Mouse (Mus musculus) forelimb bud, embryonic 11.5 days (tissue): Measurements from ENCODE around the gene Fancd2os.
A peak's percentile ranks its signal among the peaks of the same experiment; 100 is the strongest.

Source experiments
- DNase-seq: peaks from one replicate; pipeline ENCODE4 v3.0.0-alpha.2; 2012; ENCODE audit warnings: low read depth, low spot score

Fancd2os gene

GRCm38 (mm10) chr6:113605224-113605545 lies 4.7 kb upstream of the Fancd2os start:
- no peak for DNase-seq

DNA sequence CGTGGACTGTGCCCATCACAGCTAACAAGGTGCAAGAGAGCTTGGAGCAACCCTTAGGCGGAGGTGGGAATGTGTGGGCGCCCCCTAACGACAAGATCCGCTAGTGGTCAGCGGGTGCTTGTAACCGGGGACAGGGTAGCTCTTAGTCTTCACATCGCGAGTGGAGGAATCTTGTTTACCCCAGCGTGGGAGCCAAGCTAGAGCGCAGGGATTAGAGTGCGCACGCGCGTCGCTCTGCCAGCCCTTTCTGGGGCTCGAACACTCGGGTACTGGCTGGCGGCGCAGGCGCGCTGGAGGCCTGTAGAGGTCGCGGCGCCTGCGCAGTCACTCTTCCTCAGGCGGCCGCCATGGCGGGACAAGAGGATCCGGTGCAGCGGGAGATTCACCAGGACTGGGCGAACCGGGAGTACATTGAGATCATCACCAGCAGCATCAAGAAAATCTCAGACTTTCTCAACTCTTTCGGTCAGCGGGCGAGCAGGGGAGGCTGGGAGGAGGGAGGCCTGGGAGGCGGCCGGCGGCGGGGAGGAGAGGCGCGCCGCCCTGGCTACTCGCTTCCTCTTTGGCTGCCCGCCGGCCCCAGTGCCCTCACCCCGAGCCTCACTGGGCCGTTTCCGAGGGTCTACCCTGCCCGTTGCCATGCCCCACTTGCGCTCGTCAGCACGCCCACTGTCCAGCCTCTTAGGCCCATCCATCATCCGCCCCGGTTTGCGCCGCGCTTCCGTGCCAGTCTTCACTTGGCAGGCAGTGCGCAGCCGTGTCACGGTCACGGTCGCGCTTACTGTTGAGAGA lies 4.1 kb upstream of the Fancd2os start, which contains the start of gene Brk1:
Gene Brk1 (plus strand): TSS at position 341 of the 792 bp plus-strand sequence.
- DNase-seq = peak; percentile 88

GRCm38 (mm10) chr6:113603993-113604392 lies 3.5 kb upstream of the Fancd2os start:
- peak; percentile 4 for DNase-seq

- no peak for DNase-seq
Measured at GRCm38 (mm10) chr6:113602821-113603220, 2.3 kb upstream of the Fancd2os start.

- DNase-seq = no peak
Measured at GRCm38 (mm10) chr6:113599833-113600232, 682 bp downstream of the Fancd2os start.

- DNase-seq = no peak
Measured at GRCm38 (mm10) chr6:113597945-113598344, 2.6 kb downstream of the Fancd2os start.

DNA sequence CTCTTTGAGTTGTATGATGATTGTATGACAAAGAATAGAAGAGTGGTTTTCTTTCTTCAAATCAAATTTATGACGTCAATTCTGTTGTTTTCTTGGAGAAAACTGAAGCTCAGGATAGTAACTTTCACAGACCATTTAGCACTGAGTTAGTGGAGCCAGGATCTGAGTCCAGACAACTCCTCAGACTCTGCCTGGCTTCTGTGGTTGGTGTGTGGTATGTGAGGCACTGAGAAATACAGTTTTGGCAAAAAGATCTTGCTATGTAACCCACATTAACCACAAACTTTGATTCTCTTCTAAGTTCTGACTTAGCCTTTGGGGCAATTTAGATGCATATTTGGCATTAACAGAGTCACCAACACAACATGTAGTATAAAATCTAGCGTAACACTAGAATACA lies 7.9 kb downstream of the Fancd2os start:
- DNase-seq = no peak

DNA sequence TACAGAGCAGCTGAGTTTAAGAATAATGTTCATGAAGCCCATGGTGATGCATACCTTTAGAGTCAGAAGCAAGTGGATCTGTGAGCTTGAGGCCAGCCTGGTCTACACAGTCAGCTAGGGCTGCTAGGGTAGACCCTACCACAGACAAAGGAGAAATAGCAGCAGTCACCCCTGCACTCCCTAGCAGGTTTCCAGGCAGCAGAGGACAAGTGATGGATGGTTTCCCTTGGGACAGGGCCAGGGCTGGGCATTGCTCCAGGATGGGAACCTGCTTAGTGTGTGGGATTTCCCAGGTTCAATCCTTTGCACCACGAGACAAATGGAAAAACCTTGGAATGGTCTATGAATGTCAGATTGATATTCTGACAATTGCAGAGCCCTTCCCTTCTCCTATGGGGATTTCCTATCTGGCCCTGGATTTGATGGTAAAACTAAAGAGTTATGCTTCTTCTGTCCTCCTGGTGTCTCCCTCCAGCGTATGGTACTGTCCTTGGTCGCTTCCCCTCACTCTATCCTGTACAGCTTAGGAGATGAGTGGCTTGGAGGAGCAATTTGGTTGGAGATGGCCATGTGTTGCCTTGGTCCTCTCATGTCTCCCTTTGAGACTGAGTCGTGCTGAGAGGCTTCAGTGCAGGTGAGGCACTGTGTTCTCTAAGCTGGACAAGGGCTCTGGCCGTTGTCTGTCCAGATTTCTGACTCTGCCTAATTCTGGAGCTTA lies 13.9 kb downstream of the Fancd2os start:
- no peak for DNase-seq

GRCm38 (mm10) chr6:113585065-113585464 lies 15.4 kb downstream of the Fancd2os start:
- no peak for DNase-seq

DNA sequence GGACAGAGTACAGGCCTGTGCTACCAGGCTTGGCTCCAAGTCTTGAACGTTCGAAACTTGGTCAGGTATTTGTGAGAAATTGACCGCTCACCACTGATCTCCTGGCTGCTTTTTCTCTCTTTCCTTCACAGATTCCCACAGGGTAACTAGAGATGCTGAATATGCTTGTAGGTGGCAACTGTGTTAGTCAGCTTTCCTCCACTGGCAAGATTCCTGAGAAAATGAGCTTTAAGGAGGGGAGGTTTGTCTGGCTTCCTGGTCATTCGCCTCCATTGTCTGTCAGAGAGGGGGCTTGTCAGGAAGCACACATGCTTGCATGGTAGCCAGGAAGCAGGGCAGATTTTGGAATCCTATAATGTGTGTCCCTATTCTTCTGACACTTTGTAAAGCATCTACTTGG lies 17.5 kb downstream of the Fancd2os start:
- no peak for DNase-seq

DNA sequence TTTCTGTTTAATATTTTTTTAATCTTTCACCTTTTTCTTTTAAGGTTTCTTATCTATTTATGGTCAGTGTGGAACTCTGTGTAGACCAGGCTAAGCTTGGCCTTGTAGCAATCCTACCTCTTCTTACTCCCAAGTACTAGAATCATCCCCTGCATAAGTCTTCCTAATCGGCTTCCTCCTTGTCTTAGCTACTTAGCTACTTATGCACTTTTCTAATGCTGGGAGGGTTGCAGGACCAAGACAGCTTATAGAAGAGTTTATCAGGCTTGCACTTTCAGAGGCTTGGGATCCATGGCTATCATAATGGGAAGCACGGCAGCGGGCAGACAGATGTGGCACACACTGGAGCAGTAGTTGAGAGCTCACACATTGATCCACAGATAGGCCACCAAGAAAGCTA lies 21.2 kb downstream of the Fancd2os start:
- DNase-seq = no peak

DNA sequence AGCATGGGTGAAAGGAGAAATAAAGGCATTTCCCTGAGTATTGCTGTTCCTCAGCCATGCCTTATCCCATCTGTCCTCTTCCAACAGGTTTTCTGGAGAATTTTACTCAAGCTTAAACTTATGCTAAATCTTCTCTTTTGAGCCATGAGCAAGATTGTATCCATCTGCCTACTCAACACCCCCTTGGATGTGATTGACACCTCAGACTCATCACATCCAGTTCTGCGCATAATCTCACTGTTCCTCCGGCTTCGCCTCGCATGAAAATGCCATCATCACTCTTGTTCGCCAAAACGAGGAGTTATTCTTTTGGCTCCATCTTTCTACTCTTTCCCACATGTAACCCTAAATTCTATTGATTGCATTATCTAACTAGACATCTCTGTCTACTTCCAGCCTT lies 24.5 kb downstream of the Fancd2os start:
- DNase-seq = no peak

GRCm38 (mm10) chr6:113564557-113564956 lies 36.0 kb downstream of the Fancd2os start:
- no peak for DNase-seq

DNA sequence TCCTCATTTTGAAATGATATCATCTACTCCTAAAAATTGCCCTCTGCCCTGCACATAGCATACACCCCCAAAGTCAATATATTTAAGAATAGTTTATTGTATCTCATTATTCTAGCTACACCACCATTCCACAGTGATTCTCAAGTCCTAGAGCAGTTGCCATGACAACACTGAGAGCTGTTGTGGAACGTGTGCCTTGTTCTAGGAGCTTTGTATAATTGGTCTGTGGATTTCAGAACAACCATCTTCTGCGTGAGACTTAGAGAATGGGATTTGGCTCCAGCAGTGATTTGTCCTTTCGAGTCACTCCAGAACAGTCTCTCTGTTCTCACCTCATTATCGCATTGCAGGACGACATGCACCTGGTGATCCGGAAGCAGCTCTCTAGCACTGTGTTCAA lies 40.8 kb downstream of the Fancd2os start:
- no peak for DNase-seq
